Mouse (Mus musculus): ENCODE results near the gene 1700020A23Rik. TPM values are rescaled to one million over a fixed set of nuclear protein-coding genes. Genes with fewer than 3 reads are reported as not detected.

Gene 1700020A23Rik
- not detected for total RNA-seq (2023)

DNA sequence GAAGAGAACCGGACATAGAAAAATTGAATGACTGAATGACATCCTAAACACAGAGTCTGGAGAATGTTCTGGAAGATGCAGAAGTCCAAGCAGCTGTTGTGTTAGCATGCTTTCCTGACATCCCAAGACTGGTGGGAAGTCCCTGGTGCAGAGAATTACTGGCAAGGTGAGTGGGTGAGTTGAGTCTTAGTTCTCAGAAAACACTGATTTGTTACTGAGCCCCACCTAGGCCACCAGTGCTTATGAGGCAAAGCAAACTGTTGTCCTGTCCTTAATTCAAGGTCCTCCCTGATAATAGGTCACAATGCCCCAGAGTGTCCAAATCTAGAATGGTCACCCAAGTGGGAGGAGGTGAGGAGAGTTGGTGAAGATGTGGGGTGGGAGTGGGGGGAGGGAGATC is at the start of gene 1700020A23Rik, which contains the start of gene Gm28372:
Gene 1700020A23Rik, plus strand, starts transcription at position 321 of the 400 bp plus-strand sequence.
Gene Gm28372, plus strand, starts transcription at position 301 of the 400 bp plus-strand sequence.

DNA sequence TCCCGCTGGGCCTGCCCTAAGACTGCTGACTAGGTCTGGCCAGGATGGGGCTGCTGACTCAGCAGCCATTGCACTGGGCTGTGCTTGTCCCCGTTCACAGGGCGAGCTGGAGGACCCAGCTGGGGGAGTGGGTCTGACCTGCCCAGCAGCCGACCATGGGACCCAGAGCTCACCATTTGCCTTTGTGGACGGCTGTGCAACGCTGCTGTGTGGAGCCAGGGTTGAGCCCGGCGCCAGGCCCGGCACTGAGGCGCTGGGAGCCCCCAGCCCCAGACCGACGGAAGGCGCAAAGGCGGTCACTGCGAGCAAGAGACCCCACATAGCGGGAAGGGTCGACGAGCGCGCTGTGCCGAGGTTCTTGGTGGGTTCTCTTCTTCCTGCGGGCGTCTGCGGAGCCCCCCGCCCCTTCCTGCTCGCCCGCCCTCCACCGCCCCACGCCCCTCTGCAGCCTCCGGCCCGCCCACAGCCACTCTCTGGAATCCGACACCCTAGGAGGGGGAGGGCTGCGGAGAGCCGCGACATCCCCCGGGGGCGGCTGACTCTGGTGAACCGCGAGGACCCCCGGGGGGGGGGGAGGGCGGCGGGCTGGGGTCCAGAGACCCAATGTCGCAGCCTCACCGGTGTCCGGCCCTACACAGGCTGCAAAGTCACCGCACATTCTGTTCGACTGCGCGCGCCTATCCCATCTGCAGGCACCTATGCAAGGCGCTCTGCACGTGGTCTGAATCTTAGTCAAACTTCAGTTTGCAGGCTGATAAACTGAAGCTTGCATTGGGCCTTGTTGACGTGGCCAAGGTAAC is 7.7 kb upstream of the 1700020A23Rik start, which contains the start of gene Cpxm1:
Gene Cpxm1, minus strand, starts transcription at position 389 of the 800 bp plus-strand sequence.

DNA sequence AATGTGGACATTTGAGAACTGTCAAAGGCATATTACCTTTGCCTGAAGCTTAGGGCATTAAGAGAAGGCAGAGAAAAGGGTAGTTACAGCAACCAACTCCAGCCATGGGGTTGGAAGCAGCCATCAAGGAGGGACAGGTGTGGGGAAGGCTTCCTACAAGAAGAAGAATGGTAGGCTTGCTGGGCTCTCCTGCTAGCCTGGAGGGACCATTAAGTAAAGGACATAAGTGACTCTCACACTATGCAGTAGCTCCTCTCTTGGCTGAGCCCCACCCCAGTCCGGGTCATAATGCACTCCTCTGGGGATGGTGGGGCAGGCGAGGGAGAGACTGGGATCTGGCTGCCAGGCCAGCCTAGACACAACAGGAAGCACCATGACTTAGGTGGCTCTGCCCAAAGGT is 1.1 kb downstream of the 1700020A23Rik start, which contains the start of gene Tmem239:
Gene Tmem239, plus strand, starts transcription at position 301 of the 400 bp plus-strand sequence.

DNA sequence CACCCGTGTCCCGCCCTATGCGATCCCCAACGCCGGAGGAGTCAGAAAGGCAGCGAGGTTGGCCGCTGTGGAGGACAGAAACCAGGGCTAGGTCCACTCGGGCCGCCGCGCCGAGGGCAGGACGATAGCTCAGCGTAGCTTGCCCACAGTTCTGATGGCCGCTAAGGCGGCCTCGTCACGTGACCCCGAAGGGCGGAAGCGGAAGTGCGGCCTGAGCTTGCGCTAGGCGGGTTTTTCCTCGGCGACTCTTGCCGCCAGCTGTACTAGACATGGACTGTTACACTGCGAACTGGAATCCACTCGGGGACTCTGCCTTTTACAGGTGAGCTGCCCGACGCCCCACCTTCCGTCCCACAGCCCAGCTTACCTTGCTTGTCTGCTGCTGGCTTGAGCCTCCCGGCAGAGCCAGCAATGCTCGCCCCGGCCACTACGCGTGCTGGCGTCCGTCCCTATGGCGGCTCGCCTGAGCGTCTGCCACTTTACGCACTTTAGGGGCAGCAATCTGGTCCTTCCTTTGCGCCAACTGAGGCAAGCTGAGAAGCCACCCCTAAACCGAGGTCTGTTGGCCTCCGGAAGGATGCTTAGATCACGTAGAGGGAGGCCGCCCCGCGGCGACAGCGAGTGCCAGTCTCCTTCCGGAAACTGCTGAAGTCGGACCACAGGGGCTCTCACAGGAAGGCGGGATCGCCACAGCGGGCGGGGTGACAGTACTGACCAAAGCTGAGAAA is 19.2 kb downstream of the 1700020A23Rik start, which contains the start of the genes Vps16 and Pced1a:
Gene Vps16, plus strand, starts transcription at position 214 of the 728 bp plus-strand sequence.
Gene Pced1a, minus strand, starts transcription at position 576 of the 728 bp plus-strand sequence.

DNA sequence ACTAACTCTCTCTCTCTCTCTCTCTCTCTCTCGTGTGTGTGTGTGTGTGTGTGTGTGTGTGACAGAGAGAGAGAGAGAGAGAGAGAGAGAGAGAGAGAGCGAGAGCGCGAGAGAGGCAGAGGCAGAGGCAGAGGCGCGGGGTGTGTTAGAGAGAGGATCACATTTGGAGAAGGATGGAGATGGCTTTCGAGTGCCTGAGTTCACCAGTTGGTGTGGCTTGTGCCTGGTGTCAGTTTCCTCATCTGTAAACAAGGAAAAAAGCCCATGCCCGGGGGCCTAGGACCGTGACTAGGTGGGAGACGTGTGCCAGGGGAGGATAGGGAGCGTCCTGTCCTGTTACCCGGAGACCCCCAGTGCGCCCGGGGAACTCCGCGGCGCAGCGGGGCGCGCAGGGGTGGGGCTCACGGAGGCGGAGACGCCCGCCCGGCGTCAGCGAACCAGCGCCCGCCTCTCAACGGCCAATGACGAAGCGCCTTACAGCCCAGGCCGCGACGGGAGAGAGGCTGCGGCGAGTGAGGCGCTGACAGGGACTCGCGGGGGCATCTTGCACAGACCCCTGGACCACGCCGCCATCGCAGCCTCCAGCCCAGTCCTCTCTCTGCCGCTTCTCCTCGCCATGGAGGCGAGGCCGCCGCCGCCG is 44.9 kb downstream of the 1700020A23Rik start, which contains the start of gene Ptpra:
Gene Ptpra, plus strand, starts transcription at position 485 of the 640 bp plus-strand sequence.

Other genes starting within 250 kb of the 1700020A23Rik start
- gene Snrpb, start 225.9 kb upstream of the 1700020A23Rik start, total RNA-seq (2023): 100 to 1,000 TPM; 152 to 163 TPM
- gene Tmc2, start 210.1 kb upstream of the 1700020A23Rik start, total RNA-seq (2023): not detected
- 100 to 1,000 TPM in 1 of 2 experiments, 10 to 100 TPM in 1; 91.1 to 110 TPM for gene Nop56, start 130.8 kb upstream of the 1700020A23Rik start, total RNA-seq (2023)
- gene Idh3b, start 120.7 kb upstream of the 1700020A23Rik start, total RNA-seq (2023): 10 to 100 TPM; 56.2 to 62.2 TPM
- not detected for gene Ebf4, start 110.1 kb upstream of the 1700020A23Rik start, total RNA-seq (2023)
- under 1 TPM; 0.40 to 0.96 TPM for gene Cpxm1, start 7.7 kb upstream of the 1700020A23Rik start, total RNA-seq (2023)
- not detected for gene Gm28372, start within 50 bp of the 1700020A23Rik start, total RNA-seq (2023)
- gene Tmem239, start 1.2 kb downstream of the 1700020A23Rik start, total RNA-seq (2023): not detected
- 10 to 100 TPM; 59.3 to 68.0 TPM for gene Vps16, start 19.1 kb downstream of the 1700020A23Rik start, total RNA-seq (2023)
- gene Pced1a, start 19.4 kb downstream of the 1700020A23Rik start, total RNA-seq (2023): 10 to 100 TPM; 11.6 to 13.3 TPM
- gene Ptpra, start 45.0 kb downstream of the 1700020A23Rik start, total RNA-seq (2023): 10 to 100 TPM; 70.2 to 88.9 TPM
- gene Mrps26, start 158.5 kb downstream of the 1700020A23Rik start, total RNA-seq (2023): 10 to 100 TPM; 26.7 to 31.5 TPM
- gene Oxt, start 170.9 kb downstream of the 1700020A23Rik start, total RNA-seq (2023): not detected
- not detected for gene Avp, start 177.3 kb downstream of the 1700020A23Rik start, total RNA-seq (2023)
- 1 to 10 TPM; 4.3 to 5.1 TPM for gene Fastkd5, start 224.8 kb downstream of the 1700020A23Rik start, total RNA-seq (2023)
- gene Ubox5, start 224.8 kb downstream of the 1700020A23Rik start, total RNA-seq (2023): 1 to 10 TPM; 2.6 to 3.6 TPM
- gene Lzts3, start 237.5 kb downstream of the 1700020A23Rik start, total RNA-seq (2023): 1 to 10 TPM in 1 of 2 experiments, under 1 TPM in 1; 0.99 to 1.1 TPM

Measured in neutrophil, adult 83 days (primary cell).